Mouse (Mus musculus) cerebellum, adult 8-10 months (tissue): ENCODE data around the gene Slc24a3.

ENCODE experiments used
- DNase-seq: peaks from one replicate; pipeline ENCODE4 v3.0.0; 2022

Gene Slc24a3

DNA sequence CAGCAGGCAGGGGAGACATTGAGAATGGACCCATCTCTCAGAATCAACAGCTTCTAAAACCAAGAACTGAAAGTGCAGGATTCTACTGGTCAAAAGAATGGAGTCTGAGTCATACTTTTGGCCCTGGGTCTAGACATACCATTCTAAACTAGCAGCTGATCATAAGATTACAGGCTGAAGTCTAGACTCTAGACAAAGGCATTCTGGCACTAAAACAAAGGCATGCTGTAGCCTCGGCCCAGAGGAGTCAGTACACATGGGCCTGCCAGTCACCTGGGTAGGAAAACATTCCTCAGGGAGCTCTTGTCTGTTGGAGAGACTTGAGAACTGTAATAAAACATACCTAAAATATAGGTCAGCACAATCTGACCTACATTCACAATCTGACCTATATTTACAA is 489.2 kb downstream of the Slc24a3 start:
- DNase-seq = no peak

DNA sequence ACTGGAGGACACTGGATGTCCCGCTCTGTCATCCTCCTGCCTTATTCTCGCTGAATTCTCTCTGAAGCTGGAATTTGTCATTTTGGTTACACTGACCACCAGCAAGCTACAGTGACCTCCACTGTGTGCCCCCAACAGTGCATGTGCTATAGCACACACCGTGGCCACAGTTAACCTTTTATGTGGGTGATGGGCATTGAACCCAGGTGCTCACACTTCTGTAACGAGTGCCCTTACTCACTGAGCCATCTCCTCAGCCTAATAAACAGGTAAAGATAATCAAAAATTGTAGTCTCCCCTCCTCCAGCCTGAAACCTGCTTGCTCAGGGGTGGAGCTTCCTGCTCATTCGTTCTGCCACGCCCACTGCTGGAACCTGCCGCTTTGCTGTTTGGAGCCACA is 493.7 kb downstream of the Slc24a3 start:
- no peak for DNase-seq

DNA sequence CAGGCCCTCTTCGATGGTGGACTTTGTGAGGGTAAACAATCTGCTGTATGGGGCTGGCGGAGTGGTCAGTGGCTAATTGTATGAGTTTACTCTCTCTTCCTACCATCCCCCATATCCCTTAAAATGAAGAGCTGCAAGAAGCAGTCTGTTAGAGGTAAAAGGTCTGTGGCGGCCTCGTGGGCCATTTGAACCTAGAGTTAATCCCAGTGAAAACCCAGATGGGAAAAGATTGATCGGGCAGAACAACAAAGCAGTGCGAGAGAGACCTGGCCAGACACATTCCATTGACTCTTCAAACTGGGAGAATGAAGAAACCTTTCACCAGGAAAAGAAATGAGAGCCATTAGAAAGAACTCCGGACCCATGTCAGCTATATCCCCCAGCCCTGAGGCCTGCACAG is 496.3 kb downstream of the Slc24a3 start:
- no peak for DNase-seq

DNA sequence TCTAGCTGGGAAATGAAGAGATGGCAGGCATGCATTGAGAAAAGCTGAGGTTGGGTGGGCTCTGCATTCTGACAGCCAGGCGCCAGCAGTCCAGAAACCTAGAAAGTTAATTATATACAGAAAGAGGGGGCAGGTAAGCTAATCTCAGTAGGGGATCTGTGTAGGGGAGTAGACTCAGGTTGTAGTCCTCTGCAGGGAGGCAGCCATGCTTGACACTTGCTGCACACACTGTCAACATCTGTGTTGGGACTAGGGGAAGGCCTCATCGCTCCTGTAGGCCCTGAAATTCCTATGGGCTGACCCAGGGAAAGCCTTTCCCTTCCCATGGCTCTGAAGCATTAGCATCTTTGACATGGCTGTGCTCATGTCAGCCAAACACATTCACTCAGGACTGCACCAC is 496.8 kb downstream of the Slc24a3 start:
- DNase-seq = no peak

DNA sequence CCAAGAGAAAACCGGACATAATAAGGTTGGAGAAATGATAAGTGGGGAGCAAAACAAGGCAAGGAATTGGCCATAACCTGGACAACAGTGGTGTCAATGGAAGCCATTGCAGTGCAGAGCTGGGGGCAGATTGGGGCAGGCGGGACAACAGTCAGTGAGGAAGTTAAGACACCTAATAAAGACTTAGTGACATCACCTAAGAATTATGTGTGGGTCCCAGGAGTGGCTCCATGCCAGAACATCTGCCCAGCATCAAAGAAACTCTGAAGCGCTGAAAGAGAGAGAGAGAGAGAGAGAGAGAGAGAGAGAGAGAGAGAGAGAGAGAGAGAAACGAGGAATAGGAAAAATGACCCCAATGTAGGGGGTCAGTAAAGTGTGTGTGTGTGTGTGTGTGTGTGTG is 500.6 kb downstream of the Slc24a3 start:
- no peak for DNase-seq

DNA sequence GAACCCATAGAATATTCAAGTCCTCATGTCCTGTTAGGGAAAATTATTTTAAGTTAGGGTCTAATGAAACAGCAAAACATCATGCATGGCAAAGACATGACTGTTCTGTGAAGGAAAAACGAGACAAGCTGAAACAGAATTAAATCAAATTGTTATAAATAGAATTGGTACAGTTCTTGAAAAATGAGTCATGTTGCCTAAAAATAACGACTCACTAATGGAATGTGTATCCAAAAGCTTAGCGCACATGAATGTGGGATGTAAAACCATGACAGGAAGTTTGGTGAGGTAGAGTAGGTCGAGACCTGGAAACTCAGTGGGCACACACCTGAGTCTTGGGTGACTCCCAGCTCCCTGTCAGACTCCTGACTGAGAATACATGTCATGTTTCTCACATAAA is 502.6 kb downstream of the Slc24a3 start:
- no peak for DNase-seq

DNA sequence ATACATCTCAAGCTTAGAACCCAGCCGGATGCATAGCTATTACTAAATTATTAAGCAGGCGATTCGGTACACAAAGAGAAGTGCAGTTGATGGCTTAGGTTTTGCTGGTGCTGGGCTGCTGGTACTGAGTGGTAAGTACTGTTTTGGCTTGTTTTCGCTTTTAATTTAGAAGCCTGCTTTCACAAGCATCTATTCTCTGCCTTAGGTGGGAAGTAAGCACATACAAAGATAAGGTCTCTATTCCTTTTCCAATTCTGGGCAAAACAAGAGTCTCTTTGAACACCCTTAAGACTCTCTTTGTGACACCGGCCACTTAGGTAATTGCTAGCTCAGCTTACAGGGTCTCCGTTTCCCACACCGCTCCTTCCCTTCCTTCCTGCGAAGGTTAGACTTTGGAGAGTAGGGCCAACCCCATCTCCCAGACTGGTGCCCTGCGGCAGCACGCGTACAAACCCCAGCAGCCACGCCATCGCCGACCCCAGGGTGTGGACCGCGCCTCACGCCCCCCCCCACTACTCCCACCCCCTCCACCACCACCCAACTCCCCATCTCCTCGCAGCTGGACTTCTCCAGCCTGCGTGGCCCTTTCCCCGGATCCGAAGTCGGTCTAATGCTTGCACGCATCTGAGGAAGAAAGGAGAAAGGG is 507.1 kb downstream of the Slc24a3 start:
- no peak for DNase-seq

DNA sequence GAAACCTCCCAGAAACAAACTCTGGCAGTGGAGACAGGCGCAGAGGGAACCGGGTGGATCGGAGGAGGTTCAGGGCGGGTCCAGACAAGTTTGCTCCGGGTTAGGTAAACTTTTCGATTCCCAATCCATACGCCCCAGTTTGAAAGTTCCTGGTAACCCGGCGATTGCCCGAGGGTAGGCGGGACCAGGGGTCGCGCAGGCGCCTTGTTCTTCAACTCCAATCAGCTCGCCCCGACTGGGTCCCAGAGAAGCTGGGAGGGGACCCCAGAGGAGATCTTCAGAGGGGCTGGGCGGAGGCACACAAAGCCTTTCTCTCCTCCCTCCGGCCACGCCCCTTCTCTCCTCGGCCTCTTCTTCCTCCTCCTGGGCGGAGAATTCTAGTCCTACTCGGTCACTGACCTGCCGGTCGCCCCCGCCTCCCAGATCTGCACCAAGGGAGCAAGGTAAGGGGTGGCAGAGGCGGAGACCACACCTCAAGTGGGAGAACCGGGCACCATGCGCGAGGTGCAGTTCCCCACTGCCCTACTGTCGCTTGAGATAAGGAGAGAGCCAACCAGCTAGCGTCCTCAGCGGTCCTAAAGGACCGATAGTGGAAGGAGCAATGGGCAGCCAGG is 507.7 kb downstream of the Slc24a3 start, which contains the start of gene Rin2:
Gene Rin2 (plus strand): TSS at position 74 of the 614 bp plus-strand sequence.
- peak; percentile 7 for DNase-seq

DNA sequence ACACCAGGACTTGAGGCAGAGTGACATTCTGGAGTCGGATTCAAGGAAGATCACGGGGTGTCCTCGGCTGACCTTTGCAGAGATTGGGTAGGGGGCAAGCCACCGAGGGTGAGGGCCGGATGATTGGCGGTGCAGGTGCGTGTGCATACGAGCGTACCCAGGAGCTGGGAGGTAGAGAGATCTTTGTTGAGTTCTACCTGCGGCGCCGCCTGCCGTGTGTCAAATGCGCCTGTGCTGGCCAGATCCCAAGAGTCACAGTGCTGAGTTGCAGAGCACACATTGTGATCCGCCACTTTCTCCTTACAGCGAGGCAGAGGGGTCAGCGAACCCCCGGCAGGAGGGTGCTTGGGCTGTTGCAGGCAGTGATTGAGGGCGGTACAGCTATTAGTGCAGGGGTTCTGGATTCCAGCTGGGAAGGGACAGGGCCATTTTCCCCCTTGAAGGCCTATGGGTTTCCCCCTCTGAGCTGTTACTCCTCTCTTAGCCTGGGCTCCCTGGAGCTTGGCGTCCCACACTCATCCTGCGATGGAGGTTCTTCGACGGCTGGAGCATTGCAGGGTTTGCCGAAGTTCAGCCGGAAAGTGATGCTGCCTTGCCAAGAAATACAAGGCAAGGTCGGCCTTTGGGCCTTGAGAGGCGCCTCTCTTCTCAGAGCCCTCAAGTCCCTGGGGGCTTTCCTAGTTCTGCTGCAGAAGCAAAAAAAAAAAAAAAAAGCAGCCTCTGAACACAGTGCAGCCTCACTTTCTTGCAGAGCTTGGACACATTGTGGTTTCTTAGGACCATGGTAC is 508.4 kb downstream of the Slc24a3 start:
- DNase-seq = peak; percentile 7

DNA sequence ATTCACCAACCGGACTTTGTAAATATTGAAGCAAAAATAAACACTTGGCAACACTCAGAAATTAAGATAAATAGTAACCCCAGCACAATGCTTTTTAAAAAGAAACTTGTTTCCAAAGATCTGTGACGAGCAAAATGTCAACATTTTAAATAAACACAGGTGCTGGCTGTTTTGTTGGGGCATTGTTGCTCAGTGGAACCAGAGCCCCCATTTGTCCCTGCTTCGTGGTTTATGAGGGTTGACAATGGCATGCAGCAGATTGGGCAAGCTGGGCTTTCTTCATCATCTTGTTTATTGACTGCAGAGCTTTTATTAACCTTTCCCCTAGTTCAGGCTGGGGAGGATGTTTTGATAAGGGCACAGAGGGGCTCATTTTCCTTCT is 509.0 kb downstream of the Slc24a3 start:
- DNase-seq = no peak

DNA sequence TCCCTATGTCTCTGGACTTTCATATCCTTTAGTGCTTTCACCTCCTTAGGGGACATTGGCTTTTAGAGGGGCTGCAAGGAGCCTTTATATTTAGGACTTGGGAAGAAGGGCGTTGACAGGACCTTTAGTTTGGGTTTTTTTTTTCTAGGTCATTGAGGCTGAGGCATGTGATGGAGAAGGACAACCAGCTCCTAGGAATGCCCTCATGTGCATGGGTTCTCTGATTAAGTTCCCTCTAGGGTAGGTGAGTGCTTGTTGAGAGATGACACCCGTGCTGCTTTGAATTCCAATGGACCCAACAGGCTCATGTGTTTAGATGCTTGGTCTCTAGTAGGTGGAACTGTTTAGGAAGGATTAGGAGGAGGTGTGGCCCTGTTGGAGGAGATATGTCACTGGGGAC is 509.4 kb downstream of the Slc24a3 start:
- DNase-seq = no peak

DNA sequence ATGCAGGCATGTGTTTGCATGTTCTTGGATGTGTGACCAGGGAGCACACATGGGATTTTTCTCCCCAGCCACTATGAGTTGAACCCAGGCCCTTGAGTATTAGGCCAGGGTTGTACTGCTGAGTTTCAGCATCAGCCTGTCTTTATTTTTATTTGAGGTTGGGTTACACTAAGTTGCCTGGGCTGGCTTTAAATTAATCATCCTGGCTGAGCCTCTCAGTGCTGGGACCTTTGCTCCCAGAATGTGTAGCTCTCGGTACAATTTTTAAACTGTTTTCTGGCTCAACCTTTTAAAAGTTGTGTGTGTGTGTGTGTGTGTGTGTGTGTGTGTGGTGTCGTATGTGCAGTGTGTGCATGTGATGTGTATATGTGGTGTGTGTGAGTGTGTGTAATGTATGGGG is 512.6 kb downstream of the Slc24a3 start:
- DNase-seq = no peak

DNA sequence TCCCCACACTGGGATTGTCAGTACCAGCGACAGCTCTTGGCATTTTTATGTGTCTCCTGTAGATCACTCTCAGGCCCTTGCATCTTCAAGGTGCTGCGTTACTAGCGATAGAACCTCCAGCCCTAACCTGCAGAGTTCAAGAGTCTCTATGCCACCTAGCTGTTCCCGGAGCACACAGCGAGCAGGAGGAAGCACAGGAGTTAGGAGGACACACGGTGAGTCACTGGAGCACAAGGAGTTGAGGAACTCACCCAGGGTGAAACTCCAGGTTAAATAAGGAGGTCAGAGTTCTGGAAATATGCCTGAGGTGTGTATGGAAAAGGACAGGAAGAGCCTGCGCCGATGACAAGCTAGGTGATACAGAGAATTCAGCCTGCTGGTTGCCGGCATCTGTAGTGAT is 513.2 kb downstream of the Slc24a3 start:
- no peak for DNase-seq

DNA sequence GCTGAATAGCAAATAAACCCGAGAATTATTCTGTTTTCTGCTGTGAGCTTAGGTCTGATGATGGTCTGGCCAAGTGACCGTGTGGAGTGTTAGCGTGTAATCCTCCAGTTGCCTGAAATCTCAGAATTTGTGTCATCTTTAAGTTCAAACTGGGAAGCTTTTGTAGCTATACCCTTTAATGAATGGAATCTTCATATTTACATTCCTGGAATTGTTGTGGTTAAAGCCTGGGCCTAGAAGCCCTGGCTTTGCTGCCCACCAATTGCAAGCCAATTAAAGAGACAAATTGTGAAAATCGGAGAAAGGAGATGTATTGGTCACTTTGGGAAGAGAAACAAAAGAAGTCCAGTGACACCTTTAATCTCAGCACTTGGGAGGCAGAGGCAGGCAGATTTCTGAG is 514.1 kb downstream of the Slc24a3 start:
- no peak for DNase-seq

DNA sequence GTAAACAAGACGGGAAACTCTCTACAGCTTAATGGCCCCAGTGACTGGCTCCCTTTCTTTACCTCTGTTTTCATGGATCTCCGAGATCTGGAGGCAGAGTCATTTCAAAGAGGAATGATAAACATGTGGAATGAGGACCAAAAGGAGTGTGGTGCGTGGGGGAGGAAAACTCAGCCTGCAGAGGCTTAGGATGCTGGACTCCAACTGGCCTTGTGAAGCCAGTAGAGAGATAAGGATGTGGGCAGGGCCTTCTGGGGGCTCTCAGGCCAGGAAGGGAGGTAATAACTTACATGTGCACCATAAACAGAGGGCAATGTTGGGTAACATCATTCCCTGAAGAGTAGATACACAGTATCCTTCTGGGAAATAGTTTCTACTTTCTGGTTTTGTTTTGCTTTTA is 515.4 kb downstream of the Slc24a3 start:
- DNase-seq = no peak

DNA sequence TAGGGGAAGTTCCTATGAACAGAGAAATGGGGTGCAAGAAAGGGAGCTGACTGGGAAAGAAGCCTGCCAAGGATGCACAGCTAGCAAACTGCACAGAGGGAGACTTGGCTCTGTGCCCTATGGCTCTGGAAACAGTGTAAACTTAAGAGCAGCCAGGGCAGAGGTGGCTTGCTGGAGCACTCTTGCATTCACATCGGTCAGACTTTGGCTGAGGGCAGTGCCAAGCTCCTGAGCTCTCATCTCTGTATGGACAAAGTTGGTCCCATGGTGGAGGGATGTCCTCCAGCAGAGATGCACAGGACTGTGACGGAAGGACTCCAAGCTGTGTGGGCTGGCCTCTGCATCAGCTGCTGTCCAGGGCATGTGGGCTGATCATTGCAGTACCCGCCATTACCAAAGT is 516.0 kb downstream of the Slc24a3 start:
- DNase-seq = no peak

DNA sequence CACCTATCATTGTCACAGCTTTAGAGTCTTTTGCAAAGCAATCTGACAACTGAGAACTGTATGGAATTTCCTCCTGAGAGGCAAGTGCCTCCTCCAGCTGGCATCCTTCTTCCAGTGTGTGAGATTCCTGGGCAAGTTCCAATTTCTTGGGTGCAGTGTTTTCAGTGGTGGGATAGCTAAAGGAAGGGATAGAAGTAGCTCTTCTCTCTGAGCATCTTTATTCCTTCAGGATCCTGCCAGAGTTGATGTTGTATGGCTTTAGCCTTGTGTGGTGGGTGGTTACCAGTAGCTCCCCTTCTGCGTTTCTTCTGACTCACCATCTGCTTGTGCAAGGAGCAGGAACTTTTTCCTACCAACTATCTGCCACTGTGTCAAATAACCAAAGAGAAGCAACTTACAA is 516.6 kb downstream of the Slc24a3 start:
- no peak for DNase-seq

DNA sequence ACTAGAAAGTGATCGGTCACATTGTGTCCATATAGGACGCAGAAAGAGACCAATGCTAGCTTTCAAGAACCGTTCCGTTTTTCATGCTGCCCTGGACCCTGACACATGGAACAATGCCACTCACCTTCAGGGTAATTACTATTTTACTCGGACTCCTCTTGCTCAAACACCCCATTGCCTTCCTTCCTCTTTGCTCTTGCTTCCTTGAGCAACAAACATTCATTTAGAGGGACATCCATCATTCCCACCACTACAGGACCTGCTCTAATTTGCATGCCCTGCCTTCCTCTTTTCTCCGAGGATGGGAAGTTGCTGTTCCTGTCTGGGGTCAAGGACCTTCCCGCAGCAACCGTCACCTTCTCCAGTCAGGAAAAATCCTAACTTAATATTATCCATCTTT is 517.3 kb downstream of the Slc24a3 start:
- no peak for DNase-seq

DNA sequence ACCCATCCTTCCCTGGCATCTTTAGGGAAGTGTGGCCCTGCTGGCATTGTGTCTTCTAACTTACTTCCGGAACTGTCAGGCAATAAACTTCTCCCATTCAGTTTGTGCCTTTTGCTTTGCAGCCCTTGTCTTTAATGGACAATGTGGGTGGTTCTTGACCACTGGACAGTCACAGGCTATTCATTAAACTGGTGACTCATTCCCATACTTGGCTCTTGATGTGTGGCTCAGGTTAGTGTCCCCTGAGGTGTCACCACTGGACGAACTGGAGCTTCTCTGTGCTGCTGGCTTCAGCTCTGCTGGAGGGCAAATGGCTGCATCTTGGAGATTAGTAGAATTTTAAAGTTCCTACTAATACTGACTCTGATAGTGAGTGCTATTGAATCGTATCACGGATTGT is 518.5 kb downstream of the Slc24a3 start:
- DNase-seq = no peak

DNA sequence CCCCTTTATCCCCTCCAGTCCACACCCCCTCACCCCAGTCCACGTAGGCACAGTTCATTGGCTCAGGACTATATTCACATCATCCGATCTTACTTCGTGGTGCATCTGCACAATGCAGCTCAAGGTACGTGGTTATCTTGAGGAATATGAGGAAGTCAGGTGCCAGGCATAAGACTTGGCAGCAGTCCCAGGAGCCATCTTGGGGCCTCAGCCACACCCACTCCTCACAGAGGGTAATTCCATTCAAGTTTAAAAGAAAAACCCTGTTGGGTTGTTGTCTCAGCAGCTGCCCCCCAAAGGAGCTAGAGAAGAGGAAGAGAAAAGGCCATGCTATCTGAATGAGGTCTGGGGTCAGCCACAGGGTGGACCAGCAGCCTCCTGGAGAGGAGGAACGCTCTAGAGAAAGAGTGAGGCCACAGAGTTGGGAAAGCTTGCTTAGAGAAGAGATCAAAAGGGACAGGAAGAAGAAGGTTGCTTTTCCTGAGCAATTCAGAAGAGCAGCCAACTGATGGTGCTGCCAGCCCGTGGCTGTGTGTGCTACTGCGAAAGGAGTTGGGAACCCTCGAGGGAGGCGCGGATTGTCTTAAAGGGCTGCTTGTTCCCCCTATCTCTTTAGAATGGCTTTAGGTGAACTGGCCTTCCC is 523.9 kb downstream of the Slc24a3 start:
- no peak for DNase-seq
